Mouse (Mus musculus): ENCODE data around the gene Mast3.
"Not testable (repeated sequence)": the region's sequence is repeated elsewhere in the genome, so short reads cannot be mapped to it uniquely, and the experiment has no call there.

Mast3 gene

DNA sequence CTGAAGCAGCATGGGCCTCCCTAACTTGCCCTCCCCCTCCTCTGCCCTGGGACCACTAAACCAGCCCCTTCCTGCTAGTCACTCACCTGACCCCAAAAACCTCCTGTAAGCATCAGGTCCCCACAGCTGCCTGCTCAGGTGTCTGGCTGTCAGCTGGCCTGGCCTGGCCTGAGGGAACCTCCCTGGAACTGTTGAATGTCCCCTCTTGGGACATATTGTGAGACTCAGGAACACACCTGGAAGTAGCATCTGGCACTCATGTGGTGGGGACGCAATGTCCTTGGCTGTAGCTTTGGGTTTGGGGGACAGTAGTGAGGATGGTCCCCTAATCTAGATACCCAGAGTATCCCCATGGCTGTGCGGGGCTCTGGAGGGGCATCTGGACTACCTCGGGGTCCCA is 29.2 kb upstream of the Mast3 start:
- DNase-seq (ENCODE audit: low read depth in 1 of 2, low spot score in 2 of 2): no peak

DNA sequence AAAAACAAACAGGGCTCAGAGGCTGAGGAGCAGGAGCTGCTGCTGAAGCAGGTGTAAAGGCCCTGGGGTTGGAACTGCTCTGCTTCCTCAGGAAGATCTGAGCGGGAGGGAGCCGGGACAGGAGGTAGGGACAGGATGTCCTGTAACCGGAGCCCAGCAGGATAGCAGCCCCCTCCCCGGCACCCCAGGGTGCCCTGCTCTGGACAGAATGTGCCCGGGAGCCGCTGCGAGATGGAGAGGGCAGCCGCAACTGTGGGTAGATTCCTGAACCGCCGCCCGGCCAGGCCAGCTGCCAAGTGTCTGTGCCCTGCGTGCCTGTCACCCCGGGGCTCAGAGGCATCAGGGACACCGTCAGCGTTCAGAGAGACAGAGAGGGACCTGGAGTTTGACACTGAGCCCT is 28.7 kb upstream of the Mast3 start:
- no peak for DNase-seq (ENCODE audit: low read depth in 1 of 2, low spot score in 2 of 2)

GRCm38 (mm10) chr8:70833018-70833482 is 28.2 kb upstream of the Mast3 start:
- peak; percentile 23 to 76 for DNase-seq (ENCODE audit: low read depth in 1 of 2, low spot score in 2 of 2)

DNA sequence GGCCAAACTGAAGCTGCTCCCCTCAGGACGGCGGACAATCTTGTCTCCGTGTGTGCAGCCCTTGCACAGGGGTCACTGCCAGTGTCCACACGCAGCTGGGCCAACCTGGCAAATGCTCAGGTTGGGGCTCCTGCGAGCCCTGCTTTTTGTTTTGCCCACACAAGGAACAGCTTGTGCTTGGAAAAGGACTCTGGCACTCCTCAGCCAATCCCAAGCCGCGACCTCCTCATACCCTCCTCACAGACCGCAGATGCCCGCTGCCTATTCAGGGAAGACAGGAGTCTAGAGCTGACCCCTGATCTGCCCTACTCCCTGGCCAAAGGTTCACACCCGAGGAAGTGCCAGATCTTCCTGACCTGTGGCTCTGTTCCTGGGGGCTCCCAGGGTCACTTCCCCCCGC is 27.5 kb upstream of the Mast3 start:
- no peak for DNase-seq (ENCODE audit: low read depth in 1 of 2, low spot score in 2 of 2)

DNA sequence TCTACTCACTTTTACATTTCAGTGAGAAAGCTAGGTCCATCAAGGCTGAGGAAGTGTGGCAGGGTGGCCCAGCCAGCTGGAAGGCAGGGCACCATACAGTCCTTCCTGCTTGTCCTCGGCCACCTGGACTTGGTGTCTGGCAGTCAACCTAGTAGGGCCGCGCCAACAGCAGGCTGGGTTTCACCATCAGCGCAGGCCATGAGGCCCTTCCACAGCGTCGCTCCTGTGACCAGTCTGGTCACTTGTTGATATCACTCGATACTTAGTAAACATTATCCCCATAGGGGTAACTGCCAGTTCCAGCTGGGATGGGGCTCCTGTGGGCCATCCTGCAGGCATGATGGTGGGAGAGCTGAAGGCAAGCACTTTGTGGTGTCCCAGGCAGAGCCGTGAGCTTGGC is 26.7 kb upstream of the Mast3 start:
- DNase-seq (ENCODE audit: low read depth in 1 of 2, low spot score in 2 of 2): no peak

GRCm38 (mm10) chr8:70827796-70828195 is 22.9 kb upstream of the Mast3 start:
- DNase-seq (ENCODE audit: low read depth in 1 of 2, low spot score in 2 of 2): no peak

DNA sequence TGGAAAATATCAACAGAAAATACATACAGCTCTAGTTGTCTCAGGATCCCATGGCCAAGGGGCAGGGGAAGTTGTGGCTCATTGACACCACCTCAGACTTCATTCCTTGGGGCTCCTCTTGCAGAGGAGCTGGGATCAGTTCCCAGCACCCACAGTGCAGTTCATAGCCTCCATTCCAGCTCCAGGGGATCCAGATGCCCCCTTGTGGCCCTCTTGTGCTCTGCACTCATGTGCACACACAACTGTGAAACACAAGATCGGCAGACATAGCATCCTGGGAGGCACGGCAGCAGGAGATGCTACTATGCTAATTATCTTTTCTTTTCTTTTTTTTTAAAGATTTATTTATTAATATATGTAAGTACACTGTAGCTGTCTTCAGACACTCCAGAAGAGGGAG is 22.2 kb upstream of the Mast3 start:
- DNase-seq (ENCODE audit: low read depth in 1 of 2, low spot score in 2 of 2): no peak

- no peak for DNase-seq (ENCODE audit: low read depth in 1 of 2, low spot score in 2 of 2)
Measured at GRCm38 (mm10) chr8:70825816-70826215, 21.0 kb upstream of the Mast3 start.

DNA sequence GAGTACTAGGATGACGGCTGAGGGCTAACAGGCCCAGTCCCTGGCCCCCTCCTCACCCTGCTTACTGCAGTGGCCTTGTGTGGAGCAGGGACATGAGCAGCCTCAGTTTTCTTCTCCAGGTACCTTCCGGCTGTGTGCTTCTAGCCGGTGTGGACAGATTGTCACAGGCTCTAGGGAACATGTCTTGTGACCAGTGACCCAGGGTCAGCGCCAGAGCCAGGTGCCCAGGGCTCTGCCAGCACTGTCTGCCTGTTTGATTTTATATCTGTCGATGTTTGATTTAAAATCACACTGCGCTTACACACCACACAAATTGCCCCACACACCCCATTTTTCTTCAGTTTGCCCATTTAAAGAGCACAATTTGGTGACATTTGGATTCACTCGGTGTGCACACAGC is 18.9 kb upstream of the Mast3 start:
- DNase-seq (ENCODE audit: low read depth in 1 of 2, low spot score in 2 of 2): no peak

GRCm38 (mm10) chr8:70822594-70822993 is 17.7 kb upstream of the Mast3 start:
- DNase-seq (ENCODE audit: low read depth in 1 of 2, low spot score in 2 of 2): not testable (repeated sequence)

DNA sequence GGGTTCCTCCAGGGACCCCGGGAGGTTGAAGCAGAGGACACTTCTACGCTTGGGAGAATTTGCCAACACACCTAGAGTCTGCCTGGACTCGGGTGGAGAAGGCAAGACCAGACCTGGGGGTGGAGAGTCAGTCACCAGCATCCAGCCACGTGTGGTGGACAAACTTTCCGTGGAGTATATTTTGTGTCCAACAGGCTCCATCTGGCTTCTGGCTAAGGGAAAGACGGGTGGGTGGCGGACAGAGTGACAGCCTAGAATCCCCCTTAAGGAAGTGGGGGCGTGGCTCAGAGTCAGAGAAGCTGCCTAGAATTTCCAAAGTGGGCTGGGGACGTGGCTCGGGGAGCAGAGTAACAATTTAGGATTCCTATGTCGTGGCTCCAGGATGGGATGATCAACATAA is 17.1 kb upstream of the Mast3 start:
- DNase-seq (ENCODE audit: low read depth in 1 of 2, low spot score in 2 of 2): no peak

DNA sequence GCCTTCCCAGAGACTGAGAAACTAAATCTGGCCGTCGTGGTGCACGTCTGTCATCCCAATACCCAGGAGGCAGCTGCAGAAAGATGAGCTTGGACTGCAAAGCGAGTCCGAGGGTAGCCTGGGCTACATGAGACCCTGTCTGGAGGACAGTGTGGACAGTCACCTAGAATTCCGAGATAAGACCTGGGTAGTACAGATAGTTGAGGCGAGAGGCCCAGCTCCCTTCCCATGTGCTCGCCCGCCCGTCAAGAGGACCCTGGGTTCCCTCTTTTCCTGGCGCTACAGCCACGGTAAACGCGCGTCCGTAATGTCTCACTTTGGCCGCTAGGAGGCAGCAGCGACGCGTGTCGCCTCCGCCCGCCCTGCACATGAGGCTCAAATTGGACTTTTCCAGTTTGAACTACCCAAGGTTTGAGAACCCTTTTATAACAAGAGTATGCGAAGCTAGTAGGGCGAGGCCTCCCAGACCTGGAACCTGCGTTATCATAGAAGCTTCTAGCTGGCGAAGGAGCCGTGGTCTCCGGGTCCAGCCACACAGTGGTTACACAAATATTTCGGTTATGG is 16.6 kb upstream of the Mast3 start:
- DNase-seq (ENCODE audit: low read depth in 1 of 2, low spot score in 2 of 2): peak in 1 of 2 experiments; percentile 62

DNA sequence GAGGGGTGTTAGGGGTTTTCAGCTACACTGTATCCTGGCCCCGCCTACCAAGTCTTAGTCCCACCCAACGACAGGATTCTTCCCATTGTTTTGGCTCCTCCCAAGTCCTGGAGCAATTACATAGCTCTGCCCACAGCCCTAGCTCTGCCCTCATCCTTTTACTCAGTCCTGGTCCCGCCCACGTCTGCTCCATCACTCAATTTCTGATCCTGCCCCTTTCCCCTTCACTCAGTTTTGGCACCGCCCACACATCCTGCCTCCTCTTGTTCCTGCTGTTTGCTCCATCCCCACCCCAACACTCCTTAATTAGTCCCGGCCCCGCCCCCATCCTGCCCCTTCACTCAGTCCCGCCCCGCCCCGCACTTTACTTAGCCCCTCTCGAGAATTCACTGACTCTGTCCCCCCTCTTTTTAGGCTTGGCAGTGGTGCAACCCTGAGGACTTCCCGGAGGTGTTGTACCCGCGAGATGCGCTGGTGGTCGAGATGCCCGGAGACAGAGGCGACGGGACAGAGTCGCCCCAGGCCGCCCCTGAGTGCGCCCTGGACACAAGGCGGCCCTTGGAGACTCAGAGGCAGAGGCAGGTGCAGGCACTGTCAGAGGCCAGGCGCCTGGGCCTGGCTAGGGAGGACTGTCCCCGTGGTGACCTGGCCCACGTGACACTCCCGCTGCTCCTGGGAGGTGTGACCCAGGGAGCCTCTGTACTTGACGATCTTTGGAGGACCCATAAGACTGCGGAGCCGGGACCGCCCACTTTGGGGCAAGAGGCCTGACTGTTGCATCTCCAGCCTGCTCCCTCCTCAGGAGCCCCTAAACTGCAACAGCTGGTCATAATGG is 15.5 kb upstream of the Mast3 start:
- DNase-seq (ENCODE audit: low read depth in 1 of 2, low spot score in 2 of 2): no peak

DNA sequence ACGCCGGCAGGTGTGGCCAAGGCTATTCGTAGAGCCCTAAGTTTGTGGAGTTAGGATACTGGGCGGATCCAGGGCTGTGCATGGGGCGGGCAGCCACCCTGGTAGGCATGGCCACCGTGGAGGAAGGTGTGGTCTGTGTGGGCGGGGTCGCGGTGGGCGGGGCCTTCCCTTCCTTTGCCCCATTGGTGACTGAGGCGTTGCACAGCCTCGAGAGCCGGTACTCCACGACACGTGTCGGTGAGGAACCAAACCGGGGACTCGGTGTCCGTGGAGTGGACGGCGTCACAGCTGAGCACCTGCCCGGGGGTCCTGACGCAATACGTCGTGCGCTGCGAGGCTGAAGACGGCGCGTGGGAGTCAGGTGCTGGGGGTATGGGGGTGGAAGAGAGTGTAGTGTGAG is 11.8 kb upstream of the Mast3 start:
- DNase-seq (ENCODE audit: low read depth in 1 of 2, low spot score in 2 of 2): peak in 1 of 2 experiments; percentile 31

DNA sequence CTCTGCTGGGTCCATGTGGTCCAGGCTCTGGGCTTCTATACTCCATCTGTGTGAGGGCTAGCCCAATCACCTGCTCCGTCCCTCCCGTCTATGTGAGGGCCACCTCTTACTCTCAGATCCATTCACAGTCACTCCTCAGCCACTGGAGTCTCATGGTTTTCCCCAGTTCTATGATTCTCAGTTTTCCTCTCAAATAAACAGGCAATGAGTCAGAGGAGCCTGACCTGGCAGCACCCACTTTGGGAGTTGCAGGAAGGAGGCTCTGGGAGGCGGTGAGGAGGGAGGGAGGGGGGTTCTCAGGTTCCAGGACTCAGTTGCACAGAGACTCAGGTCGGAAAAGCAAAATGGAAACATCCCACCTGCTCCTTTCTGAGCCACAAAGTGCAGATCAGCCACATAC is 8.0 kb upstream of the Mast3 start:
- DNase-seq (ENCODE audit: low read depth in 1 of 2, low spot score in 2 of 2): no peak

- DNase-seq (ENCODE audit: low read depth in 1 of 2, low spot score in 2 of 2): no peak
Measured at GRCm38 (mm10) chr8:70812055-70812454, 7.2 kb upstream of the Mast3 start.

DNA sequence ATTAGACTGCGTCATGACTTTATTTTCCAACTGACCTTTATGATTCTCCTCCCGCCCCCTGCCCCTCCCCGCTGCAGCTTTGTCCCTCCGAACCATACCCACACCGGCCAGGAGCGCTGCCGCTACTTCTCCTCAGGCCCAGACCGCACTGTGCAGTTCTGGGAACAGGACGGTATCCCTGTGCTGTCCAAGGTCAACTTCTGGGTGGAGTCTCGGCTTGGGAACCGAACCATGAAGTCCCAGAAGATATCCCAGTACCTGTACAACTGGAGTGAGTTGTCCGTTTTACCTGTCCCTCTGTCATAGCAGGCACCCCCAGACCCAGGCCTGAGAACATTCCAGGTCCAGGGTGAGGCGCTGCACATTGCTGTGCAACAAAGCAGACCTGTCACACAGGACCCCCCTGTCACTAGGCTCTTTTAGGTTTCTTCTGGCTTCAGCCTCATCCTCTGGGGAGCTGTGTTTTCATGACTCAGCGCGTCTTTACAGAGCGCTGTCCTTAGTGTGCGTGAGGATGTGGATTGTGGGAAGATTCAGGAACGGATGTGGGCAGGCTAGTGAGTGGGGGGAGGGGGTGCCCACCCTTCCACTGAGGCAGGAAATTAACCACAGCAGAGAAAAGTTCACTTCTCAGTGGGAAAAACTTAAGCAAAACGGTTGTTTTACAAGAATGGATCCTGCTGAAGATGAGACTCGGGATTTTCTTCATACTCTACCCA is 6.3 kb upstream of the Mast3 start:
- no peak for DNase-seq (ENCODE audit: low read depth in 1 of 2, low spot score in 2 of 2)

- DNase-seq (ENCODE audit: low read depth in 1 of 2, low spot score in 2 of 2): no peak
Measured at GRCm38 (mm10) chr8:70808955-70809701, 4.3 kb upstream of the Mast3 start.

DNA sequence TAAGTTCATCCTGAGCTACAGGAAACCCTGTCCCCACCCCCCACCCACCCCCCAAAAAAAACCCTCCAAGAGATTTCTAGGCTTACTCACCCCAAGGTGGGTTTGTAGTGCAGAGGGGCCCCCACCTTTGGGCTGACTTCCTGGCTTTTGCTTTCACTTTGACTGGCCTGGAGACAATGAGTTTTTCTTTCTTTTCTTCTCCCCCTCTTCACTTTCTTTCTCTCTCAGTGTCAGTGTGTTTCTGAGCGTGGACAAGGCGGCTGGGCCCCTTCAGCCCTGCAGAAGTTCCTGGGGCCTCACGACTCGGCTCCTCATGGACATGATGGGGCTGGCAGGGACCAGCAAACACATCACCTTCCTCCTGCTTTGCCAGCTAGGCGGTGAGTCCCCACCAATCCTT is 3.4 kb upstream of the Mast3 start, which contains the start of gene Il12rb1:
Il12rb1 (plus strand) TSS at position 211 of the 400 bp plus-strand sequence.
- DNase-seq (ENCODE audit: low read depth in 1 of 2, low spot score in 2 of 2): no peak

DNA sequence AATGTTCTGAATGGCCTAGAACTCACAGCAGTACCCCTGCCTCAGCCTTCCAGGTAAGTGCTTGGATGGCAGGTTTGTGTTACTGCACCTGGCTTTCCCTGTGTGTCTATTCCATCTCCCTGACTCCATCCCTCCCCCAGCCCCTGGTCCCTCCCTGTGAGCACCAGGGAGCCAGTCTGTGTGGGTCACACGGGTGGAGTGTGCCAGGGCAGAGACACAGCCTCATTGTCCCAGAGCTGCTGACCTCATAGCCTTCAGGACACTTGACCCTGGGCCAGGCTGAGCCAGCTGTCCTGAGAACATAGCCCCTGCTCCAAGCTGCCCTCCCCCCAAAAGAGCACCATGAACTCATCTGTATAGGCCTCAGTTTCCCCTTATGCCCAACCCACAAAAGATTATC is 2.5 kb upstream of the Mast3 start:
- DNase-seq (ENCODE audit: low read depth in 1 of 2, low spot score in 2 of 2): no peak

DNA sequence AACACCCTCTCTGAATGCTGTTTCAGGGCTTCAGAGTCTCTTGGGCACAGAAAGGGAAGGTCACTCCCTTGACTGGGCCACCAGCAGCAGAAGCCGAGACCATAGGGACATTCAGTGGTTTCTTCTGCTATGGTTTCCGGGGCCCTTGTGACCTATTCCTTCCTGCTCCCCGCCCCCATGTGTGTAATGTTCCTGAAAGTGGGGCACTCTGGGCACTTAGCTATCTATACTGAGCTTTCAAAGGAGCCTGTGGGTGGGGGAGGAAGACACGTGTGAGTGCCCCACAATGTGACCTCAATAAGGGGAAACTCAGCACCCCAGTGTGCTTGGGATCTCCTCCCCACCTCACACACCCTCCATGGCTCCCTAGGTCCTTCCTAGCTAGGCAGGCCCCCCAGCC is 1.7 kb upstream of the Mast3 start:
- DNase-seq (ENCODE audit: low read depth in 1 of 2, low spot score in 2 of 2): peak in 1 of 2 experiments; percentile 59
